14 mouse cellular contexts compared by ENCODE assay signal in genomic region chr11:16740691-16741611, GRCm38 (mm10).
"Had no signal": no experiment of that assay in that cellular context is flagged by ENCODE, and none has a peak within 500 bp of the region (broad histone marks: within the 10 kb centered on the region; RNA-seq: fewer than 3 reads in every experiment).

No protein-coding gene starts in this region.

- H3K36me3 ChIP-seq: kidney, embryonic 15.5 days; limb, embryonic 15.5 days; liver, embryonic 15.5 days; lung, embryonic 15.5 days; midbrain, embryonic 12.5 days; neural tube, embryonic 12.5 days had no signal

- DNase-seq: kidney, adult 18-20 months; kidney, postnatal 14 days; lung, postnatal 14 days; thymus, adult 18-20 months; thymus, postnatal 14 days had no signal

- H3K27me3 ChIP-seq: kidney, embryonic 15.5 days; limb, embryonic 15.5 days; liver, embryonic 15.5 days; lung, embryonic 15.5 days; megakaryocyte, embryonic 14.5 days; midbrain, embryonic 12.5 days; neural tube, embryonic 12.5 days had no signal

- H3K4me1 ChIP-seq: kidney, embryonic 15.5 days; limb, embryonic 15.5 days; liver, embryonic 15.5 days; megakaryocyte, embryonic 14.5 days; midbrain, embryonic 12.5 days; neural tube, embryonic 12.5 days had no signal

- H3K4me3 ChIP-seq: kidney, embryonic 15.5 days; left cerebral cortex, adult 2 months; limb, embryonic 15.5 days; liver, embryonic 15.5 days; lung, embryonic 15.5 days; megakaryocyte, embryonic 14.5 days; midbrain, embryonic 12.5 days; neural tube, embryonic 12.5 days had no signal

- H3K27ac ChIP-seq: kidney, embryonic 15.5 days; left cerebral cortex, adult 2 months; limb, embryonic 15.5 days; liver, embryonic 15.5 days; lung, embryonic 15.5 days; macrophage; midbrain, embryonic 12.5 days; neural tube, embryonic 12.5 days had no signal

- H3K9me3 ChIP-seq: kidney, embryonic 15.5 days; limb, embryonic 15.5 days; liver, embryonic 15.5 days; lung, embryonic 15.5 days; megakaryocyte, embryonic 14.5 days; midbrain, embryonic 12.5 days; neural tube, embryonic 12.5 days had no signal

- H3K4me2 ChIP-seq: kidney, embryonic 15.5 days; limb, embryonic 15.5 days; liver, embryonic 15.5 days; lung, embryonic 15.5 days; midbrain, embryonic 12.5 days; neural tube, embryonic 12.5 days had no signal

- H3K9ac ChIP-seq: kidney, embryonic 15.5 days; limb, embryonic 15.5 days; liver, embryonic 15.5 days; lung, embryonic 15.5 days; midbrain, embryonic 12.5 days; neural tube, embryonic 12.5 days had no signal
